Mouse (Mus musculus) hindbrain, embryonic 14.5 days (tissue): ENCODE results near the gene Cdk16. TPM values are rescaled to one million over a fixed set of nuclear protein-coding genes. Genes with fewer than 3 reads are reported as not detected.
"Not testable (repeated sequence)": the region's sequence is repeated elsewhere in the genome, so short reads cannot be mapped to it uniquely, and the experiment has no call there.

ENCODE experiments used
- ATAC-seq: fragments of 200-750 bp; cut with Nextera tagmentation; 2 replicates; pipeline ENCODE4 v1.8.0; 2017; ENCODE audit warnings: moderate number of reproducible peaks, mild to moderate bottlenecking, moderate TSS enrichment, moderate library complexity; ENCODE audit not compliant: low FRiP score
- DNase-seq: peaks from one replicate; pipeline ENCODE4 v3.0.0-alpha.2; 2015; ENCODE audit warnings: low spot score
- H3K27ac ChIP-seq: fragments of 300-500 bp; sonication (generic); 2 replicates; pipeline ENCODE4 v1.5.1; 2014; ENCODE audit warnings: mild to moderate bottlenecking, moderate library complexity
- H3K27me3 ChIP-seq: fragments of 300-500 bp; sonication (generic); 2 replicates; pipeline ENCODE4 v1.6.1; 2014; ENCODE audit warnings: mild to moderate bottlenecking, low read length, mixed read lengths; ENCODE audit not compliant: control insufficient read depth, insufficient read depth
- H3K36me3 ChIP-seq: fragments of 300-500 bp; sonication (generic); replicated peaks from 2 replicates; pipeline ENCODE4 v1.6.1; 2014; ENCODE audit not compliant: control insufficient read depth, insufficient read depth
- H3K4me1 ChIP-seq: fragments of 300-500 bp; sonication (generic); replicated peaks from 2 replicates; pipeline ENCODE4 v1.6.1; 2014; ENCODE audit warnings: antibody characterized with exemption, low read length, mixed read lengths; ENCODE audit not compliant: control insufficient read depth, insufficient read depth
- H3K4me2 ChIP-seq: fragments of 300-500 bp; sonication (generic); replicated peaks from 2 replicates; pipeline ENCODE4 v1.6.1; 2014; ENCODE audit warnings: mild to moderate bottlenecking, moderate library complexity
- H3K4me3 ChIP-seq: fragments of 300-500 bp; sonication (generic); replicated peaks from 2 replicates; pipeline ENCODE4 v1.5.1; 2014; ENCODE audit warnings: mild to moderate bottlenecking, low read length
- H3K9ac ChIP-seq: fragments of 300-500 bp; sonication (generic); 2 replicates; pipeline ENCODE4 v1.6.1; 2014
- H3K9me3 ChIP-seq: fragments of 300-500 bp; sonication (generic); 2 replicates; pipeline ENCODE4 v1.6.1; 2016; ENCODE audit warnings: low read length; ENCODE audit not compliant: control insufficient read depth
- WGBS: fragments of 180-500 bp; shearing (Covaris S2); extraction: QIAGEN DNeasy Blood & Tissue Kit; methylation state at CpG from one replicate; pipeline ENCODE4 v1.1.7; 2014; 5-methylcytosine and 5-hydroxymethylcytosine counted together
- polyA plus RNA-seq: library from polyadenylated mRNA; unstranded; fragments of >200 nt; fragmentation: Nextera tagmentation; extraction: Ambion mirVana; gene quantifications from 2 replicates; pipeline ENCODE4 v1.2.1, GENCODE M21; 2014

Cdk16 gene
- polyA plus RNA-seq, 1 experiment from 2014 or later = 126 TPM

GRCm38 (mm10) chrX:20730048-20730447 lies 42.3 kb downstream of the Cdk16 start:
- H3K9me3 ChIP-seq, DNase-seq, H3K9ac ChIP-seq, H3K27ac ChIP-seq, H3K27me3 ChIP-seq, H3K4me3 ChIP-seq, ATAC-seq, H3K36me3 ChIP-seq, H3K4me1 ChIP-seq, H3K4me2 ChIP-seq: not testable (repeated sequence)
- 48% methylated on average over 10 of the region's 10 CpGs for WGBS

DNA sequence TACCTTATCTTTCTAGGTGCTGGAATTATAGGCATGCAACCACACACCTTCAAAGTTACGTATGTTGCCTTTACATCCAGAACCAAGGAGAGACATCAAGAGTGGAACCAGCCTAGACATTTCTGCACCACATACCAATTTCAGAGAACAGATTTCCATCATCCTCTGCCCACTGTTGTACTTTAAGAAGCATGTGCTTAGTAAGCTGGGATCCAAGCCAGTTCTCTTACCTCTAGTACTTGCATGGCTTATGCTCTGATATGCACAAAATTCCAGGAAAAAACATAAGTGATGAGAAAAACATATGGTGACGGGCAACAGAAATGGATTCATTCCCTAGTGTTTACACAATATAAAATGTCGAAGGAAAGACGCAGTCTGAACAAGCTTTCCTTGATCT lies 48.7 kb downstream of the Cdk16 start:
- 92% methylated on average over 4 of the region's 4 CpGs for WGBS
- Histone ChIP-seq H3K36me3 (no peaks in the 10 kb centered on the region), H3K9ac (no peak overlapping the region), H3K27ac (no peak overlapping the region), H3K4me3 (no peak overlapping the region), H3K4me2 (no peak overlapping the region), H3K27me3 (no peaks in the 10 kb centered on the region), H3K9me3 (no peaks in the 10 kb centered on the region), H3K4me1 (no peaks in the 10 kb centered on the region)
- DNase-seq = no peak
- ATAC-seq = no peak

DNA sequence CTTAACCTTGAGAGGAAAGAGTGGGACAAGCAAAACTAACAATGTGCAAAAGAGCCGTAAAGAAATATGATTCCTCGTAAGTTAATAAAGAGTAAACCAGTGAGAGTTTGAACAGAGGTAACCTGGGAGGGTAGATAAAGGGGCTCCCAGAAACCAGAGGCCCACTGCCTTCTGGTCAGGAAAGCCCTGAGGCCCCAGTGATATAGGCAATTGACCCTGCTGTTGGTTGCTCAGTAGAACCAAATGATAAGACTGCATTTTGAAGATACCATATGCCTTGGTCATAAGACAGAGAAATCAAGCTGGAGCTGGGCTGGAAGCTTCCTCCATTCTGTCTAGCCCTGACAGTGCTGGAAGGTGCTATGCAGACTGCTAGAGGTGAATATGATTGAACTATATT lies 61.1 kb downstream of the Cdk16 start:
- H3K4me2 ChIP-seq = no peak overlapping the region
- no peak for ATAC-seq

More for the DNA sequence above, 61.1 kb downstream of the Cdk16 start:
- Histone ChIP-seq H3K36me3 (no peaks in the 10 kb centered on the region), H3K4me3 (no peak overlapping the region), H3K9me3 (no peaks in the 10 kb centered on the region), H3K27ac (no peak overlapping the region), H3K9ac (no peak overlapping the region), H3K27me3 (no peaks in the 10 kb centered on the region), H3K4me1 (no peaks in the 10 kb centered on the region)
- WGBS = 90% methylated on average over 2 of the region's 2 CpGs
- no peak for DNase-seq

Other genes with a start within 250 kb of the Cdk16 start
- 0.51 and 0.94 TPM in 2 replicates for gene Rgn, start 138.2 kb upstream of the Cdk16 start, polyA plus RNA-seq
- 41.7 and 44.4 TPM in 2 replicates for gene Rbm10, start 70.5 kb upstream of the Cdk16 start, polyA plus RNA-seq
- gene Ndufb11, start 70.3 kb upstream of the Cdk16 start, polyA plus RNA-seq = 237 and 259 TPM in 2 replicates
- 332 and 338 TPM in 2 replicates for gene Uba1, start 29.6 kb upstream of the Cdk16 start, polyA plus RNA-seq
- gene Usp11, start 16.0 kb downstream of the Cdk16 start, polyA plus RNA-seq = 81.4 and 91.6 TPM in 2 replicates
- 340 and 353 TPM in 2 replicates for gene Araf, start 109.9 kb downstream of the Cdk16 start, polyA plus RNA-seq
- 4.3 and 5.3 TPM in 2 replicates for gene Timp1, start 182.2 kb downstream of the Cdk16 start, polyA plus RNA-seq
- 97.3 and 132 TPM in 2 replicates for gene Syn1, start 233.1 kb downstream of the Cdk16 start, polyA plus RNA-seq
- gene Cfp, start 243.6 kb downstream of the Cdk16 start, polyA plus RNA-seq = 4.8 and 5.7 TPM in 2 replicates